Mouse (Mus musculus) erythroid progenitor cell, adult 5-6 weeks (primary cell): Measurements from ENCODE around the gene Bub1b. TPM values are rescaled to one million over a fixed set of nuclear protein-coding genes. Genes with fewer than 3 reads are reported as not detected.

Experiments
- ATAC-seq: replicated peaks from 2 replicates; pipeline ENCODE4 v1.8.0; 2016; ENCODE audit warnings: moderate number of reproducible peaks, mild to moderate bottlenecking, moderate TSS enrichment, inconsistent platforms; ENCODE audit not compliant: poor library complexity, low FRiP score, severe bottlenecking
- total RNA-seq, 2 experiments: library from RNA; stranded (forward) in 1 of 2; stranded (reverse) in 1 of 2; fragments of 150-400 nt in 1 of 2; fragments of 186-747, 209-891 nt in 1 of 2; gene quantifications; 2 replicates each; pipeline versions ENCODE4 v1.2.3 to v1.2.4; 2015 to 2017; ENCODE audit warnings: low replicate concordance in 2 of 2

The Bub1b gene
- total RNA-seq (2015; ENCODE audit: low replicate concordance) (118 and 120 TPM in 2 replicates), total RNA-seq (2017; ENCODE audit: low replicate concordance) (270 and 278 TPM in 2 replicates)

DNA sequence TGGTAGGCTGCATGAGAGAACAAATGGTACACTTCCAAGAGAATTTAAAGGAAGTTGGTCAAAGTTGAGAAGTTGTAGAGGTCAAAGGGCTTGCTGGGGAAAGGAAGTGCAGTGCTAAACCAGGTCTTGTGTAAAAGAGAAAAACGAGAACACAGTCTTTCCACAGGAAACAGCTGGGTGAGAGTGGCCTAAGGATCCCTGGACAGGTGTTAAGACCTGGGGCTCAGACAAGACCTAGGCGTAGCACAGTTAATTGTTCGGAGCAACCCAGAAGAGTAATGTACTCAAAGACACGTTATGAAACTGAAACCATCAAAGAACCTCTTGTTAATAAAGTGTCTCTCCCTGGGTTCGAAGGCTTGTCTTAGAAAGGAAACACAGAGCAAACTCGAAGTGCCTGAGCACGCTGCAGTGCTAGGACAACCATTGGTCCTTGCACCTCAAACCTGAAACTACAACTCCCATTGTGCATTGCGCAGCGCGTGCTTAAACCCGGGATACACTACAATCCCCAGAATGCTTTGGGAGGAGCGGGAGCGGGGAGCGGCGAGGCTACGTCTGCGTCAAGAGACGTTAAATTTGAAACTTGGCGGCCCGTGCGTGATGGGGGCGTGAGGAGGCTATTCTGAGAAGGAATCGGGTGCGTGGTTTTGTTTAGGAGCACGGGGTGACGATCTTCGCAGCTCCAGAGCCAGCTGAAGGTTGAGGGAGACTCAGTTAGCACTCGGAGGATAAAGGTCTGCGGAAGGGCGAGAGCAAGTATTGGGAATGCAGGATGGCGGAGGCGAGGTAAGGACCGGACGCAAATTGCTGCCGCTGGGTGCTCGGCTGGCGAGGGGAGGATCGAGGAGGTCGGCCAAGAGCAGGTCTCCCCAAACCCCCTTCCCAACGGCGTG, at the start of gene Bub1b:
Gene Bub1b (plus strand): TSS at position 539 of the 896 bp plus-strand sequence.
- peak; percentile 98 for ATAC-seq

DNA sequence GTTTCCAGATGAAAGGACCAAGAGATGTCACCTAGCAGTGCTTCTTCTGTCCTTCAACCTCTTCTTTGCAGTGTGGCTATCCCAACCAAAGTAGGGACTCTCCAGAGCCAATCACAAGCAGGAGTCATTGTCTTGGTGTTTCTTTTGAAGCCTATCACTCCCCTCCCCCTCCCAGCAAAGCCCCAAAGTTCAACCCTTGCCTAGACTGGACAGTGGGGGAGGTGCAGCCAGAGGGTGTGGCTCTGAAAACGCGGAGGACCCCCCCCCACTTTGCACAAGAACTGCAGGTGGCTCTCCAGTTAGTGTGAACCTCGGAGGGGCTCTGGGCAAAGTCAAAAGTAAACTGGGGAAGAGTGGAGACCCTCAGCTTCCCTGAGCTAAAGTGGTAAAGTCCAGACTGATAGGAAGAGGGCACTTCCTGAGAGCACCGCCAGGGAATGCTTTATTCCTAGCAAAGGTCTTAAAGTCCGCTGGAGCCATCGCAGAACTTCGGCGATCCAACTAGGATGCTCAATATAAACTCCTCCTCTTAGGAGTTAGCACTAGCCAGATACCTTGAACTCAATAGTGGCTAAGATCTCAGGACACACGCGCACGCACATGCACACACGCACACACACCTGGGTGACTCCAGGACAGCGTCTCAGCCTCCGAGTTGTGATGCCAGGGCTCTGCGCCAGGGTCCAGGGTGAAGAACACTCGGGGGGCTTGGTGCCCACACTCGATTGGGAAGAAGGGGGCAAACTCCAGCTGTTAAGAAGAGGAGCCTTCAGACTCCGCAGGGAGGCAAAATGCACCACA, 49.4 kb upstream of the Bub1b start:
- ATAC-seq = no peak

DNA sequence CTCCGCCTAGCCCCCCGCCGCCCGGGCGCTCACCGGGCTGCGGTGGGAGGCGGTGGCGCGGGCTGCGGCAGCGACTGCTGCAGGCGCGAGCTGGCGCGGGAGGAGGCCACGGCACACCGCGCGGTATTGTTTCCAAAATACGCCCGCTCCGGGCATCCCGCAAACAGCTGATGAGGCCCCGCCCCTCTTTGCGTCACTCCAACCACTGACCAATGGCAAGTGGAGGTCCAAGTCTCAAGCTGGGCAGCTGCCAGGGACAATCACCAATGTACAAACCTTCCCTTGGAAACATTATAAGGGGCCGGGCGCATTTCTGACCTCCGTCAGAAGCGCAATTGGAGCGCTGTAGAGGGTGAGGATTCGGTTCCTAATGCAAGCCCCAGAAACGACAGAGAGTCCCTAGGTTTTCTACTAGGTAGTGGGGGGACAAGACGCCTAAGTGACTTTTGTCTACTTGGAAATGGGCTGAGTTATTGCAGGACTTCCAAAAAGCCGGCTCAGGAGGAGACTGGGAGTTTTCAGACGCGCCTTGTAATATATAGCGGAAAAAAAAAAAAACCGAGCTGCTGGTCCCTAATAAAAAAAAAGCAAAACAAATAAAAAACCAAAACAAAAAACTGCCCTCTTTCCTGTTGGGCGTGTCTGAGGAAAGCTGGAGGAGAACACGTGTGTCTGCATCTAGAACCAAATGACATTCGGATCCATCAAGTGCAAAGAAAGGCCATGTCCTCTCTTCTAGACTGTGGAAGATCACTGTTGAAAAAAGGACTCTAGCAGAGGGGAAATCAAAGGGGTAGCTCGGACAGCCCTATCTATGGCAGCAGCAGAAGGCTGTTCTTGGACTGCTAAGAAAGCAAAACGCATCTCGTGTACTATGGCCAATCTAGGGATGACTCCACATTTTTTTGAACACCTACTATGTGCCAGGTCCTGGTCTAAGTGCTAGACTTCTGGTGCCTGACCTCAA, 48.2 kb upstream of the Bub1b start, which contains the start of gene Bmf:
Gene Bmf (minus strand): TSS at position 181 of the 967 bp plus-strand sequence.
- ATAC-seq = peak; percentile 68

DNA sequence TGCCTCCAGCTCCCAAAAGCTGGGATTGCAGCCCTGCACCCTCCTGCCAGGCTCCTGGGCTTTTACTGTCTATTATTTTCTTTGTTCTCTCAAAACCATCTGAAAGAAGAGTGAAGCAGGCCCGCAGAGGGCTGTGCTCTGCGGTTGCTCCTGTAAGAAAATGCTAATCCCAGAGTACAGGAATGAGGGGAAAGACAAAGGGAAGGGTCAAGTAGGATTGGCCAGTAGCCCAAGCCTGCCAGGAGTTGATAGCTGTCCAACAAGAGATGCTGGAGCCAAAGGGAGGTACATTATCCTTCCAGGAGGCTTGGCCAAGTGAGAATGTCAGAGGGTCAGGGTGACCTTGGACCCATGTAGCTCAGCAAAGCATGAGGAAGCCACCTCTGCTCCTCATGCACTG, 46.4 kb upstream of the Bub1b start:
- no peak for ATAC-seq

- ATAC-seq = peak; percentile 85
These were observed 43.5 kb upstream of the Bub1b start for GRCm38 (mm10) chr2:118554356-118554990.

DNA sequence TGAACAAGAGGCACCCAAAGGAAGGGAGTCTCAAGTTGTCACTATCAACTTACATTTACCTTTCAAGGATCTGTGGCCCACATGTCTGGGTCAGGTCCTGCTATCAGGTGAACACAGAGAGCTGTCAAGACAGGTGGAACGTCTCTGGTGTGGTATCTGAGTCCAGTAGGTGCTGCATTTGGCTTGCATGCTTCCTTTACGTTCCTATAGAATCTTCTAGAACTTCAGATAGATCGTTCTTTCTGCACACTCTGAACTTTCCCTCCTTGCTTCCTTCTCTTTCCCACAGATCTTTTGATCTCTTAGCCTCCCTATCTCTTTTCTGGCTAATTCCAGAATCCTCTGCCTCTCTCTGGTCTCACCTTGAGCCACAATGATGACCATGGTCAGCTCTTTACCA, 39.6 kb upstream of the Bub1b start:
- no peak for ATAC-seq

DNA sequence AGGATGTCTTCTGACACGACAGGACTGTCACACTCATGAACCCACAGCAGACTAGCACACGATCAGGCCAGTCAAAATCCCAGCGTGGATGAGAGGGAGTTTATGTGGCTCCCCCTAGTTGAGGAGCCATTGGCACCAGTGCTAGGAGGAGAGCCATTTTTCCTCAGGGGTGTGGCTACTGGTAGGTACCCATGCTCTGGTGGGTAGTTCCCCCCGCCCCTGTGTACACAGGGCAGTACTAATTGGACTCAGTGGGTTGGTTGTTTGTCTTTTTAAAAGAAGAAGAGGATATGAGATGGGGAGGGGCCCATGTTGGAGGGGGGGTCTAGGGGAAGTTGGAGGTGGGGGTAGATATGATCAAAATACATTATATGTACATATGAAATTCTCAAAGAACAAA, 36.0 kb upstream of the Bub1b start:
- no peak for ATAC-seq

DNA sequence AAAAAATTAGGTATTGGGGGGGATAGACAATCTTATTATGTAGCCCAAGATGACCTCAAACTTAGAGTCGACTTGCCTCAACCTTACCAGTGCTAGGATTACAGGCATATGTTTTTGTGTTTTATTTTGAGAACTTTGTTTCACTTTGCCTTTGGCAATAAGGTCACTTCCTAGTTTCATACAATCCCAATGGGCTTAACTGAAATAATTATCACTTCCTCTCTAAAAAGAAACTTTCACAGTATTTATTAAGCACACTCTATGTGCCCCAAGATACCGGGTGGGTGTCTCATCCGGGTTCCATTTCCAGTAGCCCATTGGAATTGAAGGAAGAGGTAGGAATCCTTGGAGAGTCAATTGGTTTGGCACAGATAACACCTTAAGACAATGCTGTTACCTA, 35.6 kb upstream of the Bub1b start:
- ATAC-seq = no peak

DNA sequence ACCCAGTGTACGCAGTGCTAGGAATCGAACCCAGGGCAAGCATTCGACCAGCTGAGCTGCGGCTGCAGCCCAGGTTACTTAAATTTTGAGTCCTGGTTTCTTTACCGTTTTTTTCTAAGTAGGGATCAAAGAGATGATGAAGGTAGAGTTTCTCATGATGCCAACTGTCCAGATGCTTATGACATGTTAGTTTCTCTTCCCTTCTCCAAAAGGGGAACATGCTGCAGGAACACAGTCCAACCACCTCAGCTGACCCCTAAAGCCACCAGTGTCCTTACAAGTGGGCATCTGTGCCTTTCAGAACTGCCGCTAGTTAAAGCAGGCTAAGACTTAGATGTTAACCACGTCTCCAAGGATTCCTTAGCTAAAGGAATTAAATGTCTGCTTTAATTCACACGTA, 30.8 kb upstream of the Bub1b start:
- ATAC-seq = no peak

DNA sequence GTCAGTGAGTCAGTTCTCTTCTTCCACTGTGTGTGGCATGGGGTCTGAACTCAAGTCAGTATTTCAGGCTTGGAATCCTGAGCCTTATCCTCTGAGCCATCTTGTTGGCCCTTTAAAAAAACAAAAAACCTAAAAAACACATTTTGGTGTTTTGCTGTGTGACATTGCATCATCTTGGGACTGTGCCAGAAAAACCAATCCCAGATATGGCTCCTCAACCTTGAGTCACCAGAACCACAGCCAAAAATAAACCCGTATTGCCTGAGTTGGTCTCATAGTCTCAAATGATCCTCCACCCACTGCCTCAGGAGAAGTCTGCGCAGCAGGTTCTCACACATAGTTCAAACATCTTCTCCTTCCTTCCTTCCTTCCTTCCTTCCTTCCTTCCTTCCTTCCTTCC, 27.1 kb upstream of the Bub1b start:
- ATAC-seq = no peak

DNA sequence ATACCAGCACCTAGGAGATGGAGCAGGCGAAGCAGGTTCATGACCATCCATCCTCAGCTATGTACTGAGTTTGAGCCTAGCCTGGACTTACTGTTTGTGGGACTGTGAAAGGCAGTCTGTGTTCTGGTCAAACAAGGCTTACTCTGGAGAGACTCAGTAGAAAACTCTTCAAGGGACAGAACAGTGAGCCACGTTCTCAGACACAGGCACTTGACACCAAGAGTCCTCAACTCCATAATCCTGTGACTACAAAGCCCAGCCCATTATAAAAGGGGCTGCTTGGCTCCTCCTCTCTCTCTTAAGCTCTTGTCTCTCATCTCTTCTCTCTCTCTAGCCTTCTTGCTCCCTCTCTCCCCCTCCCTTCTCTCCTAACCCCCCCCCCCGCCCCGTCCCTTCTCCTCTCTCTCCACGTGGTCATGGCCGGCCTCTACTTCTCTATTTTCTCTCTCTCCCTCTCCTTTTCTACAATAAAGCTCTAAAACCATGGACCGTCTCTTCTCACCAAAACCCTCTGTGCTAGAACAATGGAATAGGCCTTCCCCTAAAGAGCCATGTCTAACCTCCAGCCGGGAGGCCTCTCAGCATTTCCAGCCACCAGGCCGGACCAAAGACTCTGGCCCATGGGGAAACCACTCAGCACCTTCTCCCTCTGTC, 25.7 kb upstream of the Bub1b start:
- no peak for ATAC-seq

- no peak for ATAC-seq
These were observed 24.9 kb upstream of the Bub1b start for GRCm38 (mm10) chr2:118573135-118573534.

DNA sequence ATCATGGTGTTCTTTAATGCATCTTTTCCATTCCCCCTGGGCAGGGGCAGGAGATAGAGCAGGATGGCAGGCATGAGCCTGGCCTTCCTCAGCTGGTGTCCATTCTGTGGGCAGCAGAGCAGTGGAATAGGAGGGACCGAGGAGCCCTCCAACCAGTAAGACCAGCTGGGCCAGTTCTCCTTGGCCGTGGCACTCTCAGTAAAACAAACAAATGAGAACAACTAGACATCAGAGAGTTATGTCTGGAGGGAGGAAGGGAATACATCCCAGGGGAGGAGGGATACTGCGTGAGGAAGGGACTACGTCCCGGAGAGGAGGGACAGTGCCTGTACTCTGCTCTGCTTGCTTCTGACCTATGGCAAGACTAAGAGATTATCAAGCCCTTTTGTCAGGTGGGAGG, 12.0 kb upstream of the Bub1b start:
- ATAC-seq = no peak

- no peak for ATAC-seq
These were observed 10.3 kb upstream of the Bub1b start for GRCm38 (mm10) chr2:118587686-118588085.

DNA sequence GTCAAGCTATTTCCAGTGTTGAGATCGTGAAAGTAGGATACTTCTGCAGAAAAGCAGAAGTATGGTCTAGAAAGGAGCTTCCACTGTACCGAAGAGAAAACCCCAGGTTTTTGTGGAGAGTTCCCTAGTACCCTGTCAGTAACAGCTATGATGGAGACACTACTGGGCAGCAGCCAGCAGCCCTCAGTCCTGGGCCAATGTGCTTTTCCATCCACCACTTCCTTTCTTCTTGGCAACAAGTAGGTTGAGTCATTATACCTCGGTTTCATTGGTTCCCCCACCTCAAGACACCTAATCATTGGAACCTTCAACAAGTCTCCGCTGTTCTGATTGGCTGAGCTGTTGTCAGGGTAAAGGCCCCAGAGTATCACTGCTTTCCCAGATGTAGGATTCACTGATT, 6.9 kb upstream of the Bub1b start:
- no peak for ATAC-seq

GRCm38 (mm10) chr2:118599087-118599486, 1.1 kb downstream of the Bub1b start:
- ATAC-seq = no peak; the same call in 1 of the 2 replicates

GRCm38 (mm10) chr2:118601599-118602263, 3.7 kb downstream of the Bub1b start:
- no peak for ATAC-seq

DNA sequence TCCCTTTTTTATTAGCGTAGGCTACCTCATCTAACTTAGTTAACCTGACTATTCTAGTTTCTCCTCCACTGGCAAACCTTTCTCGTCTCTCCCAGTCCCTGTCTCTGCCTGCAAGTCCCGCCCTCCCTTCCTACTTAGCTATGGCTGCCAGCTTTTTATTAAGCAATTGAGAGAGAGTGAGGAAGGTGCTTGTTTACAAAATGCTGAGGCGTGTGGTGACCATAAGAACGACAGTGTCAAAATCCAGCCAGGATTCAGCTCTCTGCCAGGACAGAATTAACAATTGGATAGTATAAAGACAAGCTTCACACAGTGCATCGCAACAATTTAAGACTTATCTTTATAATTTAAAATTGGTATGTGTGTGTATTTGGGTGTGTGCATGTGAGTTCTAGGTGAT, 6.1 kb downstream of the Bub1b start:
- ATAC-seq = no peak
